Mouse (Mus musculus) lung, embryonic 14.5 days (tissue): ENCODE measurements around the gene Gale. TPM values are rescaled to one million over a fixed set of nuclear protein-coding genes. Genes with fewer than 3 reads are reported as not detected.
"Not testable (repeated sequence)": the region's sequence is repeated elsewhere in the genome, so short reads cannot be mapped to it uniquely, and the experiment has no call there.

Experiments
- ATAC-seq: fragments of 200-750 bp; cut with Nextera tagmentation; 2 replicates; pipeline ENCODE4 v1.8.0; 2017; ENCODE audit warnings: mild to moderate bottlenecking, moderate TSS enrichment, moderate library complexity; ENCODE audit not compliant: insufficient read depth
- DNase-seq: peaks from one replicate; pipeline ENCODE4 v3.0.0-alpha.2; 2015
- H3K27ac ChIP-seq: fragments of 300-500 bp; sonication (generic); 2 replicates; pipeline ENCODE4 v1.5.1; 2014; ENCODE audit warnings: low read depth, mild to moderate bottlenecking, moderate library complexity
- H3K27me3 ChIP-seq: fragments of 300-500 bp; sonication (generic); 2 replicates; pipeline ENCODE4 v1.6.1; 2014; ENCODE audit warnings: low read length, control low read depth; ENCODE audit not compliant: insufficient read depth
- H3K36me3 ChIP-seq: fragments of 300-500 bp; sonication (generic); 2 replicates; pipeline ENCODE4 v1.6.1; 2014; ENCODE audit warnings: control low read depth; ENCODE audit not compliant: insufficient read depth
- H3K4me1 ChIP-seq: fragments of 300-500 bp; sonication (generic); 2 replicates; pipeline ENCODE4 v1.6.1; 2014; ENCODE audit warnings: antibody characterized with exemption, control low read depth; ENCODE audit not compliant: insufficient read depth
- H3K4me2 ChIP-seq: fragments of 300-500 bp; sonication (generic); 2 replicates; pipeline ENCODE4 v1.6.1; 2014; ENCODE audit warnings: mild to moderate bottlenecking
- H3K4me3 ChIP-seq: fragments of 300-500 bp; sonication (generic); 2 replicates; pipeline ENCODE4 v1.5.1; 2014; ENCODE audit warnings: low read depth, low read length
- H3K9ac ChIP-seq: fragments of 300-500 bp; sonication (generic); 2 replicates; pipeline ENCODE4 v1.6.1; 2014
- H3K9me3 ChIP-seq: fragments of 300-500 bp; sonication (generic); 2 replicates; pipeline ENCODE4 v1.6.1; 2016; ENCODE audit warnings: low read depth, low read length, control low read depth
- CTCF ChIP-seq: IDR thresholded peaks from 2 replicates; pipeline ENCODE4 v1.5.1; 2016; ENCODE audit warnings: antibody characterized with exemption, low read depth
- WGBS: fragments of 180-500 bp; shearing (Covaris S2); extraction: QIAGEN DNeasy Blood & Tissue Kit; methylation state at CpG from one replicate; pipeline ENCODE4 v1.1.7; 2014; 5-methylcytosine and 5-hydroxymethylcytosine counted together
- polyA plus RNA-seq: library from polyadenylated mRNA; unstranded; fragments of >200 nt; fragmentation: Nextera tagmentation; extraction: Ambion mirVana; gene quantifications from 2 replicates; pipeline ENCODE4 v1.2.1, GENCODE M21; 2014

The Gale gene
- polyA plus RNA-seq, 1 experiment from 2014 or later: 30.3 TPM

DNA sequence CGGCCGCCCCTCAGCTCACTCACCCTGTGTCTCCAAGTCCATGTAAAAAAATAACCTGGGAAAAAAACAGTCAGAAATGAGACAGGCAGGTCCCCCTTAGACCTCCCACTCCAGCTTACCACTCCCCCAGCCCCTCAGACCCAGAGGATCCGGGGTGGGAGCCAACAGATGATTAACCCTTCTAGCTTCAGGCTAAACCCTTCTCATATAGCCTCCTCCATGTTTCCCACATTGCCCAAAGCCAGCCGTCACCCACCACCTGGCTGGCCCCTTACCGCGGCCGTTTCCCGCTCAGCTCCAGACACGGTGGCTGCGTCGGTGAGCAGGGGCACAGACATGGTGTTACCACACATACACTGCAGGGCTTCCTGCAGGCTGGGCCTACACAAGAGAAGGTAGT, 7.1 kb downstream of the Gale start:
- 89% methylated on average over 11 of the region's 11 CpGs for WGBS
- Histone ChIP-seq H3K4me1 (no peaks in the 10 kb centered on the region), H3K27me3 (no peaks in the 10 kb centered on the region), H3K4me3 (no peak overlapping the region), H3K27ac (no peak overlapping the region), H3K9ac (no peak overlapping the region; the same call in 1 of the 2 replicates), H3K9me3 (no peaks in the 10 kb centered on the region), H3K4me2 (0 out of 2 replicates have a peak overlapping the region, but pooled peaks have one; percentile 86), H3K36me3 (peaks cover 62% of the 10 kb centered on the region)
- ATAC-seq (no peak), DNase-seq (no peak)
- no peak for TF ChIP-seq CTCF

DNA sequence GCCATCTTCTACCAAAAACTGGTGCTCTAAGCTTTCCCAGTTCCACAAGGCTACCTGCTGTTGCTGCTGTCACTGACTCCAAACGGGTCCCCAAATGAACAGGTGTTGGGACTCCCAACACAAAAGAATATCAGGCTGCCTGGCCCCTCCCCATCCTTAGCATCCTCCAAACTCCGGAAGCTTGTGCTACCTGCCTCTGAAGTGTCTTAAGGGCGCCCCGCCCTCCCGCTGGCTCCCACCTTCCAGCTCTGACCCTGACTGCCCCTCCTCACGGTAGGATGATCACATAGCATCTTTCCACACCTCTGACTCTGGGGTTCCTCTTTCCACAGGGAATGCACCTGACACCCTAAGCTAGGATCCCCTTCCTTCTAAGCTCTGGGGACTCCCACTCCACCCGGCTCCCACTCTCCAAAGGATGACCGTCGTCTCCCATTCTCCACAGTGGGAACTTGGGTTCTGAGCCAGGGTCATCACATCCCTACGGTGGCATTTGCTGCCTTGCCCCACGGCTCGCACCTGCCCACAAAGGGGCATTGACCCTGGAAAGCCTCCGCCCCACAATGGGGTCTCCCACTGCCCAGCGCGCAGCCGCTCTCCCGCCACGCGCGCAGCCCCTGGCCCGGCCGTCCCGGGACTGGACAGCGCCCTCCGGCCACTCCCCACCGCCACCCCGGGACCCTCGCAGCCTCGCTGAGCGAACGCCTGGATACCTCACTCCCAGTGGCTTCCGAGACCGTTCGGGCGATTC, 8.5 kb downstream of the Gale start:
- Histone ChIP-seq H3K4me3 (peak overlapping the region; percentile 89), H3K9ac (peak overlapping the region; percentile 85), H3K36me3 (peaks cover 62% of the 10 kb centered on the region), H3K27ac (peak overlapping the region; percentile 43; the same call in 1 of the 2 replicates), H3K9me3 (no peaks in the 10 kb centered on the region), H3K4me1 (no peaks in the 10 kb centered on the region), H3K4me2 (peak overlapping the region; percentile 86), H3K27me3 (no peaks in the 10 kb centered on the region)
- ATAC-seq (peak; percentile 47), DNase-seq (no peak)
- WGBS: under 1% methylated on average over 35 of the region's 35 CpGs
- TF ChIP-seq CTCF: no peak

DNA sequence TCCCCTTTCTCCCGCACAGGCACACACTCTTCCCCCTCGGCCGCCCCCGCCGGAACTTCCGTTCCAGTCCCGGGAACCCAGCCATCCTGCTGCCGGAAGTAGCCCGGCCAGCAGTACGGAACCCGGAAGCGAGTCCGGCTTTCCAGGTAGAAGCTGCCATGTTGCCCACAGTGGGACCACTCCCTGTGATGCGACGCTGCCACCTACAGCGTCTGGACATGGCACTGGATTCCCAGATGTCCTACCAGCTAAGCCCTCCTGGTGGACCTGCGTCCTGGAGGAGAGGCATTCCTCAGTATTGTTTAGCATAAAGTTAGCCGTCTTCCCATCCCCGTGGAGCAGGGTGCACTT, 9.0 kb downstream of the Gale start, which contains the start of gene Lypla2:
Lypla2 (minus strand) TSS at position 71 of the 351 bp plus-strand sequence.
- Histone ChIP-seq H3K27ac (peak within 1 kb of the TSS; percentile 43; the same call in 1 of the 2 replicates), H3K9me3 (no peaks in the 10 kb centered on the region), H3K4me1 (no peaks in the 10 kb centered on the region), H3K9ac (peak within 1 kb of the TSS; percentile 85), H3K4me3 (peak within 1 kb of the TSS; percentile 89), H3K4me2 (peak within 1 kb of the TSS; percentile 86), H3K27me3 (no peaks in the 10 kb centered on the region), H3K36me3 (peaks cover 60% of the 10 kb centered on the region)
- WGBS: 1% methylated on average over 18 of the region's 19 CpGs
- no peak for TF ChIP-seq CTCF
- peak; percentile 91 for DNase-seq
- peak; percentile 79 for ATAC-seq

DNA sequence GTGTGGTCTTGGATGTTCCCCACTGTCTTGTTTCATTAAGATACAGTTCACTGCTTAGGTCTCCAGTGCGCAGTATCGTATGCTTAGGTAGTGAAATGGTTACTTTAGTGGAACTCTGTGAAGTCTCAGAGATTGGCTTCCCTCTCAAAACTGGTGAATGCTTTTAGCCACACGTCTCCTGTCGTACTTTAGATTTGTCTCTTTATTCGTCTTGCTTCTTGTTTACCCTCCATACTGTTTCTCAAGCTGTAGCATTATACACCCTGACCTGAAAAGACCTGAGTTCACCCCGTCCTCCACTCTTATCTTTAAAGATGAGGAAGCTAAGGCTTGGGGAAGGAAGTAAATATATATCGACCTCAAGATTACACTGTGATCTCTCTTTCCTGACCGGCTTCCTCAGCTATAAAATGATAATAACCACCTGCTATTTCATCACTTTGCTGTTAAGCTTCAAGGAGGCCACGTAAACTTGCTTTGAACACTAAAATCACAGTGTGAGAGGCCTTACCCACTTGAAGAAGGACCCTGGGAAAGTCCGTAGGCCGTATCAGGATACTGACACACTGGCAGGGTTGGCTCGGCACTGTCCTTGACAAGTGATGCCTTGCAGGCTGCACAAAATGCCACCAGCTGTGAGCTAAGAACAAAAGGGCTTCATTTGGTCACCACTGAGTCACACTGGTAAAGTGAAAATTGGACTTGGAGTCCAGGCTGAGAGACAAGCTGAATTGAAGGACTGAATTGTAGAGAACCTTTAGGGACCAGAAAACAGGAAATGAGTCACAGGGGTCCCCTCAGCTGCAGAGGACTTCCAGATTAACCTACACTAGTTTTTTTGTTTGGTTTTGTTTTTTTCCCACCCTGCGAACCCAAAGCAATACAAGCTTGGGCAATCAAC, 9.6 kb downstream of the Gale start:
- Histone ChIP-seq H3K4me2 (peak overlapping the region; percentile 86), H3K9ac (peak overlapping the region; percentile 85; the same call in 1 of the 2 replicates), H3K27me3 (no peaks in the 10 kb centered on the region), H3K9me3 (no peaks in the 10 kb centered on the region), H3K4me1 (no peaks in the 10 kb centered on the region), H3K27ac (no peak overlapping the region), H3K4me3 (peak overlapping the region; percentile 89), H3K36me3 (peaks cover 54% of the 10 kb centered on the region)
- TF ChIP-seq CTCF: no peak
- ATAC-seq: no peak
- 57% methylated on average over 13 of the region's 13 CpGs for WGBS
- DNase-seq: no peak

DNA sequence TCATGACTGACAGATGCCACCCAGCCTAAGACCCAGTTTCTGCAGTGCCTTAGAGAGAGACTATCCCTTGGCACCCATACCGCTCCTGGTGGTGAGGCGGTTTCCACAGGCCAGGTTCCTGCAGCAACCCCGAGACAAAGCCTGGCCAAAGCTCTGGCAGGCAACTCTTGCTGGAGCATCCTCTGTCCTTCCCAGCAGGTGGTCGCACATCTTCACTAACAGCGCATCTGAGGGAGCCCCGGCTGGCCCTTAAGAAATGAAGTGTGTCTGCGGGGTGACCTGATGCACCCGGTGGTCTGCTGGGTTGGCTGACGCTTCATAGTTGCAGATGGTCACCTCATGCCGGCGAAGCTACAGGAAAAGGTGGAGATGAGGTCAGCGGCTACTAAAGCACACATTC, 12.6 kb downstream of the Gale start:
- Histone ChIP-seq H3K27ac (no peak overlapping the region), H3K9ac (no peak overlapping the region), H3K4me1 (no peaks in the 10 kb centered on the region), H3K9me3 (no peaks in the 10 kb centered on the region), H3K4me2 (no peak overlapping the region), H3K27me3 (no peaks in the 10 kb centered on the region), H3K36me3 (peaks cover 43% of the 10 kb centered on the region), H3K4me3 (no peak overlapping the region)
- DNase-seq (no peak), ATAC-seq (no peak)
- TF ChIP-seq CTCF: no peak
- WGBS: 89% methylated on average over 12 of the region's 12 CpGs

DNA sequence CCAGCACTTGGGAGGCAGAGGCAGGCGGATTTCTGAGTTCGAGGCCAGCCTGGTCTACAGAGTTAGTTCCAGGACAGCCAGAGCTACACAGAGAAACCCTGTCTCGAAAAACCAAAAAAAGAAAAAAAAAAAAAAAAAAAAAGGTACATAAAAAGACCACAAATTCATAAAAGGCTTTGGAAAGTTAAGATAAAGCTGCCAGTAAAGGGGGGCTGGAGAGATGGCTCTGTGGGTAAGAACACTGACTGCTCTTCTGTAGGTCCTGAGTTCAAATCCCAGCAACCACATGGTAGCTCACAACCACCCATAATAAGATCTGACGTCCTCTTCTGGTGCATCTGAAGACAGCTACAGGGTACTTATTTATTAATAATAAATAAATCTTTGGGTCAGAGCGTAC, 16.7 kb downstream of the Gale start:
- peaks cover 69% of the 10 kb centered on the region for H3K36me3 ChIP-seq
- WGBS: 90% methylated on average over 5 of the region's 5 CpGs
- H3K9me3 ChIP-seq, ATAC-seq, H3K27me3 ChIP-seq, H3K27ac ChIP-seq, H3K4me3 ChIP-seq, H3K9ac ChIP-seq, H3K4me2 ChIP-seq, H3K4me1 ChIP-seq, DNase-seq: not testable (repeated sequence)

DNA sequence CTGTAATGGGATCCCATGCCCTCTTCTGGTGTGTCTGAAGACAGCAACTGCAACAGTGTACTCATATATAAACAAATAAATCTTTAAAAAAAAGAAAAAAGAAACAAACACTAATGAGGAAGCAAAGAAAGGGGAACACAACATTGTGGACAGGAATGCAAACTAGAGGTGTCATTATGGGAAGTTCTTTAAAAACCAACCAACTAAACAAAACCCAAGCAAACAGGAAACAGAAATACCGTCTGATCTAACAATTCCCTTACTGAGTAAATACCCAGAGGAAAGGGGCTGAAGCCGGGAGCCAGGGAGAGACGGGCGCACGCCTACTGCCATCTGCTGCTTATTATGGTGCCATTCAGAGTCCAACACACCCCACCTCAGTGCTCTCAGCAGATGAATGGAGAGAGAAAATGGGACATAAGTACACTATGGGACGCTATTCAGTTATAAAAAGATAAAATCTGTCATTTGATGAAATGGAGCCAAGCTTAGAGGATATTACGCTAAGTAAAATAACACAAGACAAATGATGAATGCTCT, 18.1 kb downstream of the Gale start:
- DNase-seq: no peak
- H3K9me3 ChIP-seq: no peaks in the 10 kb centered on the region
- no peak for ATAC-seq
- H3K4me2 ChIP-seq: no peak overlapping the region
- 66% methylated on average over 7 of the region's 7 CpGs for WGBS
- no peaks in the 10 kb centered on the region for H3K27me3 ChIP-seq
- H3K36me3 ChIP-seq: peaks cover 59% of the 10 kb centered on the region
- TF ChIP-seq CTCF: no peak
- H3K4me1 ChIP-seq: 0 out of 2 replicates have a peak, but pooled peaks cover 3% of the 10 kb centered on the region
- H3K4me3 ChIP-seq: no peak overlapping the region
- no peak overlapping the region for H3K9ac ChIP-seq
- H3K27ac ChIP-seq: no peak overlapping the region
